Mouse (Mus musculus) hindbrain, embryonic 11.5 days (tissue): ENCODE measurements around the gene Golga4. TPM values are rescaled to one million over a fixed set of nuclear protein-coding genes. Genes with fewer than 3 reads are reported as not detected.

Experiments used
- ATAC-seq: fragments of 200-750 bp; cut with Nextera tagmentation; 2 replicates; pipeline ENCODE4 v1.8.0; 2017; ENCODE audit warnings: mild to moderate bottlenecking, moderate TSS enrichment, moderate library complexity; ENCODE audit not compliant: low FRiP score
- DNase-seq: peaks from one replicate; pipeline ENCODE4 v3.0.0-alpha.2; 2015; ENCODE audit warnings: low spot score
- H3K27ac ChIP-seq: fragments of 300-500 bp; sonication (generic); 2 replicates; pipeline ENCODE4 v1.5.1; 2014; ENCODE audit warnings: mild to moderate bottlenecking, low read depth, low read length
- H3K27me3 ChIP-seq: fragments of 300-500 bp; sonication (generic); 2 replicates; pipeline ENCODE4 v1.6.1; 2014; ENCODE audit warnings: mild to moderate bottlenecking, low read length, moderate library complexity, mixed read lengths; ENCODE audit not compliant: control insufficient read depth, insufficient read depth
- H3K36me3 ChIP-seq: fragments of 300-500 bp; sonication (generic); 2 replicates; pipeline ENCODE4 v1.6.1; 2014; ENCODE audit warnings: mild to moderate bottlenecking, low read length, moderate library complexity, mixed read lengths; ENCODE audit not compliant: control insufficient read depth, insufficient read depth
- H3K4me1 ChIP-seq: fragments of 300-500 bp; sonication (generic); replicated peaks from 2 replicates; pipeline ENCODE4 v1.6.1; 2014; ENCODE audit warnings: low read length, mixed read lengths; ENCODE audit not compliant: control insufficient read depth, insufficient read depth
- H3K4me2 ChIP-seq: fragments of 300-500 bp; sonication (generic); replicated peaks from 2 replicates; pipeline ENCODE4 v1.6.1; 2014; ENCODE audit warnings: mild to moderate bottlenecking, low read depth, low read length
- H3K4me3 ChIP-seq: fragments of 300-500 bp; sonication (generic); 2 replicates; pipeline ENCODE4 v1.5.1; 2014; ENCODE audit warnings: low read depth, low read length
- H3K9ac ChIP-seq: fragments of 300-500 bp; sonication (generic); 2 replicates; pipeline ENCODE4 v1.6.1; 2014; ENCODE audit warnings: low read depth, low read length
- H3K9me3 ChIP-seq: fragments of 300-500 bp; sonication (generic); 2 replicates; pipeline ENCODE4 v1.6.1; 2016; ENCODE audit warnings: low read length; ENCODE audit not compliant: control insufficient read depth
- WGBS: fragments of 180-500 bp; shearing (Covaris S2); extraction: QIAGEN DNeasy Blood & Tissue Kit; methylation state at CpG from one replicate; pipeline ENCODE4 v1.1.7; 2014; 5-methylcytosine and 5-hydroxymethylcytosine counted together
- polyA plus RNA-seq: library from polyadenylated mRNA; unstranded; fragments of >200 nt; fragmentation: Nextera tagmentation; extraction: Ambion mirVana; gene quantifications from 2 replicates; pipeline ENCODE4 v1.2.1, GENCODE M21; 2014

Golga4 gene
- polyA plus RNA-seq, 1 experiment from 2014 or later: 64.8 TPM

- Histone ChIP-seq H3K27ac (no peak overlapping the region), H3K4me3 (no peak overlapping the region), H3K36me3 (no peaks in the 10 kb centered on the region), H3K4me1 (peaks cover 4% of the 10 kb centered on the region), H3K9ac (no peak overlapping the region), H3K4me2 (peak overlapping the region; percentile 21), H3K27me3 (peaks cover 70% of the 10 kb centered on the region), H3K9me3 (no peaks in the 10 kb centered on the region)
- DNase-seq (peak; percentile 70), ATAC-seq (no peak)
- WGBS: 1% methylated on average over 31 of the region's 31 CpGs
Measured at GRCm38 (mm10) chr9:118477281-118477931, 28.7 kb upstream of the Golga4 start.

- ATAC-seq (no peak), DNase-seq (peak; percentile 59)
- H3K27ac ChIP-seq: no peak within 1 kb of the TSS
- peak within 1 kb of the TSS; percentile 31 for H3K4me3 ChIP-seq
- H3K9ac ChIP-seq: no peak within 1 kb of the TSS
- H3K36me3 ChIP-seq: no peaks in the 10 kb centered on the region
- H3K9me3 ChIP-seq: no peaks in the 10 kb centered on the region
- peak within 1 kb of the TSS; percentile 47 for H3K4me2 ChIP-seq
- peaks cover 69% of the 10 kb centered on the region for H3K27me3 ChIP-seq
- under 1% methylated on average over 9 of the region's 9 CpGs for WGBS
- H3K4me1 ChIP-seq: peaks cover 4% of the 10 kb centered on the region
Measured at GRCm38 (mm10) chr9:118477961-118478360, 28.1 kb upstream of the Golga4 start, which contains the start of gene Eomes. Gene Eomes, plus strand, starts transcription at chr9:118478212.

GRCm38 (mm10) chr9:118478458-118478838 is 27.6 kb upstream of the Golga4 start:
- peaks cover 73% of the 10 kb centered on the region for H3K27me3 ChIP-seq
- peak; percentile 61 for DNase-seq
- H3K4me1 ChIP-seq: peaks cover 4% of the 10 kb centered on the region
- H3K9me3 ChIP-seq: no peaks in the 10 kb centered on the region
- H3K4me2 ChIP-seq: peak overlapping the region; percentile 47
- H3K36me3 ChIP-seq: no peaks in the 10 kb centered on the region
- H3K4me3 ChIP-seq: peak overlapping the region; percentile 31
- no peak overlapping the region for H3K27ac ChIP-seq
- WGBS: under 1% methylated on average over 23 of the region's 29 CpGs
- H3K9ac ChIP-seq: no peak overlapping the region
- peak; percentile 23; the same call in 1 of the 2 replicates for ATAC-seq

GRCm38 (mm10) chr9:118478839-118479507 is 27.1 kb upstream of the Golga4 start:
- peak; percentile 48; the same call in 1 of the 2 replicates for ATAC-seq
- peak overlapping the region; percentile 31 for H3K4me3 ChIP-seq
- peaks cover 4% of the 10 kb centered on the region for H3K4me1 ChIP-seq
- no peaks in the 10 kb centered on the region for H3K9me3 ChIP-seq
- no peak overlapping the region for H3K9ac ChIP-seq
- peak overlapping the region; percentile 47 for H3K4me2 ChIP-seq
- WGBS: under 1% methylated on average over 79 of the region's 87 CpGs
- peak; percentile 69 for DNase-seq
- no peaks in the 10 kb centered on the region for H3K36me3 ChIP-seq
- H3K27ac ChIP-seq: no peak overlapping the region
- peaks cover 77% of the 10 kb centered on the region for H3K27me3 ChIP-seq

GRCm38 (mm10) chr9:118479508-118480291 is 26.4 kb upstream of the Golga4 start:
- H3K4me1 ChIP-seq: peaks cover 4% of the 10 kb centered on the region
- no peaks in the 10 kb centered on the region for H3K9me3 ChIP-seq
- no peak overlapping the region for H3K27ac ChIP-seq
- peaks cover 80% of the 10 kb centered on the region for H3K27me3 ChIP-seq
- H3K36me3 ChIP-seq: no peaks in the 10 kb centered on the region
- H3K9ac ChIP-seq: no peak overlapping the region
- H3K4me3 ChIP-seq: peak overlapping the region; percentile 31; the same call in 1 of the 2 replicates
- ATAC-seq: no peak
- H3K4me2 ChIP-seq: no peak overlapping the region
- peak; percentile 60 for DNase-seq
- 2% methylated on average over 23 of the region's 23 CpGs for WGBS

- no peak overlapping the region for H3K27ac ChIP-seq
- no peak overlapping the region for H3K4me2 ChIP-seq
- no peak overlapping the region for H3K4me3 ChIP-seq
- no peaks in the 10 kb centered on the region for H3K36me3 ChIP-seq
- H3K4me1 ChIP-seq: peaks cover 4% of the 10 kb centered on the region
- WGBS: 3% methylated on average over 14 of the region's 14 CpGs
- H3K27me3 ChIP-seq: peaks cover 79% of the 10 kb centered on the region
- H3K9ac ChIP-seq: no peak overlapping the region
- no peaks in the 10 kb centered on the region for H3K9me3 ChIP-seq
- ATAC-seq: no peak
- peak; percentile 33 for DNase-seq
Measured at GRCm38 (mm10) chr9:118480292-118480690, 25.8 kb upstream of the Golga4 start.

- no peak overlapping the region for H3K27ac ChIP-seq
- H3K36me3 ChIP-seq: no peaks in the 10 kb centered on the region
- no peaks in the 10 kb centered on the region for H3K9me3 ChIP-seq
- DNase-seq (no peak), ATAC-seq (no peak)
- peaks cover 85% of the 10 kb centered on the region for H3K27me3 ChIP-seq
- peaks cover 4% of the 10 kb centered on the region for H3K4me1 ChIP-seq
- WGBS: 73% methylated on average over 10 of the region's 10 CpGs
- H3K4me3 ChIP-seq: no peak overlapping the region
- H3K9ac ChIP-seq: no peak overlapping the region
- H3K4me2 ChIP-seq: no peak overlapping the region
Measured at GRCm38 (mm10) chr9:118482210-118482609, 23.9 kb upstream of the Golga4 start.

GRCm38 (mm10) chr9:118486361-118487095 is 19.5 kb upstream of the Golga4 start:
- H3K4me1 ChIP-seq: no peaks in the 10 kb centered on the region
- no peak overlapping the region for H3K4me2 ChIP-seq
- WGBS: 1% methylated on average over 32 of the region's 32 CpGs
- no peak overlapping the region for H3K9ac ChIP-seq
- DNase-seq (peak; percentile 54), ATAC-seq (no peak)
- H3K4me3 ChIP-seq: no peak overlapping the region
- no peak overlapping the region for H3K27ac ChIP-seq
- peaks cover 70% of the 10 kb centered on the region for H3K27me3 ChIP-seq
- no peaks in the 10 kb centered on the region for H3K9me3 ChIP-seq
- no peaks in the 10 kb centered on the region for H3K36me3 ChIP-seq
